Mouse (Mus musculus) megakaryocyte, embryonic 14.5 days (primary cell): Measurements from ENCODE around the gene Sulf2. TPM values are rescaled to one million over a fixed set of nuclear protein-coding genes. Genes with fewer than 3 reads are reported as not detected.
A peak's percentile ranks its signal among the peaks of the same experiment; 100 is the strongest.

ENCODE experiments used
- H3K27me3 ChIP-seq: replicated peaks from 2 replicates; pipeline ENCODE3; 2012; ENCODE audit warnings: inconsistent platforms
- H3K36me3 ChIP-seq: replicated peaks from 2 replicates; pipeline ENCODE3; 2012; ENCODE audit warnings: low read length, inconsistent platforms, mixed read lengths
- H3K4me1 ChIP-seq: 2 replicates; pipeline ENCODE4 v1.6.1; 2012; ENCODE audit warnings: inconsistent platforms
- H3K4me3 ChIP-seq: replicated peaks from 2 replicates; pipeline ENCODE3; 2012; ENCODE audit warnings: moderate library complexity, mild to moderate bottlenecking, inconsistent platforms
- H3K9me3 ChIP-seq: 2 replicates; pipeline ENCODE4 v1.6.1; 2012; ENCODE audit warnings: inconsistent platforms
- FLI1 ChIP-seq: IDR thresholded peaks from 2 replicates; pipeline ENCODE4 v1.6.1; 2012; ENCODE audit warnings: low read length, inconsistent platforms, mixed read lengths
- GATA1 ChIP-seq: IDR thresholded peaks from 3 replicates; pipeline ENCODE4 v1.6.1; 2012; ENCODE audit warnings: mixed read lengths, low read length, inconsistent platforms, borderline replicate concordance
- polyA plus RNA-seq: library from polyadenylated mRNA; stranded (reverse); fragments of >175 nt; gene quantifications from 2 replicates; pipeline ENCODE4 v1.2.3, GENCODE M21; 2012; ENCODE audit warnings: low replicate concordance; ENCODE audit not compliant: insufficient read depth

Gene Sulf2
- 0.41 and 4.8 TPM in 2 replicates for polyA plus RNA-seq

DNA sequence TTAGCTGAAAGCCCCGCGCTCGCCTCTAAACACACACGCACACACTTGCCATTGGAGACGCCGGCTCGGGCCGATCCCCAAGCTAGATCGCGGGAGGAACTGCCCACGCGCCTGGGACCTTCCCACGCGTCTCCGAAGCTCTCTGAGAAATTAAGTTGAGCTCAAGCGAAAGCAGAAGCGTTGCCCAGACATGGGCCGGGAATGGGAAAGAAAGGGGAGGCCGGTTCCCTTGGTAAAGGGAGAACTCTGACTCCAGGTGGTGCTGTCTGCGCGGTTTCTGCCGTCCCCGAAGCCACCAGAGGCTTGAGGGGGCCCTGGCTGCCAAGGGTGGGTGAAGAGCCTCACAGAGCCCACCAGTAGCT, at the start of gene Sulf2:
Gene Sulf2, minus strand, starts transcription at position 210 of the 362 bp plus-strand sequence.
- Histone ChIP-seq H3K9me3 (peaks cover 3% of the 10 kb centered on the region; the same call in 1 of the 2 replicates), H3K27me3 (peaks cover 85% of the 10 kb centered on the region), H3K4me3 (peak within 1 kb of the TSS; percentile 85), H3K36me3 (no peaks in the 10 kb centered on the region), H3K4me1 (peaks cover 22% of the 10 kb centered on the region)
- TF ChIP-seq GATA1 = no peak
- TF ChIP-seq FLI1 = no peak

- Histone ChIP-seq H3K4me3 (no peak overlapping the region), H3K27me3 (peaks cover 28% of the 10 kb centered on the region), H3K9me3 (no peaks in the 10 kb centered on the region), H3K4me1 (no peaks in the 10 kb centered on the region; the same call in 1 of the 2 replicates), H3K36me3 (no peaks in the 10 kb centered on the region)
- TF ChIP-seq FLI1 = no peak
- no peak for TF ChIP-seq GATA1
Observed at GRCm38 (mm10) chr2:166204174-166204573, 48.7 kb upstream of the Sulf2 start.

DNA sequence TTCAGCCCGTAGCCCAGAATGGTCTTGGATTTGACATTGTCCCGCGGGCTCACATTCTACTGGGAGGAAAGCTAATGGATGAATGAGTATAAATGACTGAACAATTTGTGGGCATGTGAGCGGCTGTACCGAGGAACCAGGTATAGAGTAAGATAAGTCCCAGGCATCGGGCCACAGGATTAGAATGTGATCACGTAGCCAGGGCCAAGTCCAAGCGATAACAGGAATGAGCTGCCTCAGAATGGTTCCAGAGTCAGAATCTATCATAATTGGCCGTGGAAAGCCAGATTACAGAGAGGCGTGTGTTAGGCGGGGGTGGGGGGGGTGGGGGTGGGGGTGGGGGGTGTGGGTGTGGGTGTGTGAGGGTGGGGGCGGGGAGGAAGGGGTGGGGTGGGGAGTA, 48.2 kb upstream of the Sulf2 start:
- no peaks in the 10 kb centered on the region for H3K9me3 ChIP-seq
- no peaks in the 10 kb centered on the region for H3K36me3 ChIP-seq
- peaks cover 32% of the 10 kb centered on the region for H3K27me3 ChIP-seq
- H3K4me3 ChIP-seq = no peak overlapping the region
- TF ChIP-seq GATA1 (no peak), FLI1 (no peak)
- H3K4me1 ChIP-seq = no peaks in the 10 kb centered on the region; the same call in 1 of the 2 replicates

GRCm38 (mm10) chr2:166197964-166198363, 42.5 kb upstream of the Sulf2 start:
- H3K9me3 ChIP-seq = peaks cover 9% of the 10 kb centered on the region

GRCm38 (mm10) chr2:166197064-166197463, 41.6 kb upstream of the Sulf2 start:
- Histone ChIP-seq H3K4me1 (no peaks in the 10 kb centered on the region), H3K4me3 (no peak overlapping the region), H3K9me3 (peaks cover 9% of the 10 kb centered on the region), H3K36me3 (no peaks in the 10 kb centered on the region), H3K27me3 (peaks cover 45% of the 10 kb centered on the region)
- TF ChIP-seq GATA1 = no peak

More at GRCm38 (mm10) chr2:166197964-166198363, 42.5 kb upstream of the Sulf2 start:
- H3K27me3 ChIP-seq = peaks cover 47% of the 10 kb centered on the region
- H3K4me1 ChIP-seq = no peaks in the 10 kb centered on the region
- TF ChIP-seq GATA1 = no peak
- no peak for TF ChIP-seq FLI1
- no peaks in the 10 kb centered on the region for H3K36me3 ChIP-seq
- no peak overlapping the region for H3K4me3 ChIP-seq

GRCm38 (mm10) chr2:166196080-166196786, 40.8 kb upstream of the Sulf2 start:
- Histone ChIP-seq H3K9me3 (peaks cover 9% of the 10 kb centered on the region), H3K4me3 (no peak overlapping the region), H3K27me3 (peaks cover 46% of the 10 kb centered on the region), H3K4me1 (no peaks in the 10 kb centered on the region), H3K36me3 (no peaks in the 10 kb centered on the region)
- TF ChIP-seq FLI1 (no peak), GATA1 (no peak)

GRCm38 (mm10) chr2:166195041-166195440, 39.6 kb upstream of the Sulf2 start:
- H3K9me3 ChIP-seq = peaks cover 9% of the 10 kb centered on the region
- peaks cover 48% of the 10 kb centered on the region for H3K27me3 ChIP-seq
- no peaks in the 10 kb centered on the region for H3K4me1 ChIP-seq
- TF ChIP-seq FLI1 (no peak), GATA1 (no peak)
- H3K4me3 ChIP-seq = no peak overlapping the region
- no peaks in the 10 kb centered on the region for H3K36me3 ChIP-seq

GRCm38 (mm10) chr2:166194112-166194758, 38.8 kb upstream of the Sulf2 start:
- no peak for TF ChIP-seq FLI1
- no peak for TF ChIP-seq GATA1
- Histone ChIP-seq H3K4me1 (no peaks in the 10 kb centered on the region), H3K27me3 (peaks cover 50% of the 10 kb centered on the region)

DNA sequence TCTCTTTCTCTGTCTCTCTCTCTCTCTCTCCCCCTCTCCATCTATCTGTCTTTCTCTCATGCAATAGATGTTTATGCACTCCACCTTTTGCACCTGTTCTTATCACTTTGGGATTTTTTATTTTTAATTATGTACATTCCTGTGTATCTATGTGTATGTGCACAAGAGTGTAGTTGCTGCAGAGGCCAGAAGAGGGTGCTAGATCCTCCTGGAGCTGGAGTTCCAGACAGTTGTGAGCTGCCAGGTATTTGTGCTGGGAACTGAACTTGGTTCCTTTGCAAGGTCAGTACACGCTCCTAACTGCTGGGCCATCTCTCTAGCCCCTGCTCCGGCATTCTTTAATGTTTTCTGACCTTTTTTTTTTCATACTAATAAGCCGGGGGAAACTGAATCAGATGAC, 38.0 kb upstream of the Sulf2 start:
- H3K36me3 ChIP-seq = no peaks in the 10 kb centered on the region
- H3K4me3 ChIP-seq = no peak overlapping the region
- peaks cover 51% of the 10 kb centered on the region for H3K27me3 ChIP-seq
- TF ChIP-seq FLI1 (no peak), GATA1 (no peak)
- peaks cover 9% of the 10 kb centered on the region for H3K9me3 ChIP-seq
- H3K4me1 ChIP-seq = no peaks in the 10 kb centered on the region

More at GRCm38 (mm10) chr2:166194112-166194758, 38.8 kb upstream of the Sulf2 start:
- Histone ChIP-seq H3K9me3 (peaks cover 9% of the 10 kb centered on the region), H3K36me3 (no peaks in the 10 kb centered on the region), H3K4me3 (no peak overlapping the region)

GRCm38 (mm10) chr2:166190816-166191215, 35.4 kb upstream of the Sulf2 start:
- H3K4me3 ChIP-seq = no peak overlapping the region
- H3K27me3 ChIP-seq = peaks cover 44% of the 10 kb centered on the region
- peaks cover 9% of the 10 kb centered on the region for H3K9me3 ChIP-seq
- H3K4me1 ChIP-seq = no peaks in the 10 kb centered on the region
- no peaks in the 10 kb centered on the region for H3K36me3 ChIP-seq
- TF ChIP-seq FLI1 (no peak), GATA1 (no peak)
